Mouse (Mus musculus) lung, postnatal 0 days (tissue): ENCODE data around the gene Nfia. TPM values are rescaled to one million over a fixed set of nuclear protein-coding genes. Genes with fewer than 3 reads are reported as not detected.

Source experiments
- ATAC-seq: fragments of 200-750 bp; cut with Nextera tagmentation; 2 replicates; pipeline ENCODE4 v1.8.0; 2017; ENCODE audit warnings: moderate library complexity
- DNase-seq: peaks from one replicate; pipeline ENCODE4 v3.0.0-alpha.2; 2016; ENCODE audit warnings: low spot score
- H3K27ac ChIP-seq: fragments of 300-500 bp; sonication (generic); 2 replicates; pipeline ENCODE4 v1.5.1; 2014; ENCODE audit warnings: antibody characterized with exemption, mild to moderate bottlenecking, low read length, mixed read lengths
- H3K27me3 ChIP-seq: fragments of 300-500 bp; sonication (generic); replicated peaks from 2 replicates; pipeline ENCODE4 v1.6.1; 2014; ENCODE audit warnings: low read length, mixed read lengths; ENCODE audit not compliant: insufficient read depth
- H3K36me3 ChIP-seq: fragments of 300-500 bp; sonication (generic); 2 replicates; pipeline ENCODE4 v1.6.1; 2014; ENCODE audit warnings: low read length, mixed read lengths; ENCODE audit not compliant: insufficient read depth
- H3K4me1 ChIP-seq: fragments of 300-500 bp; sonication (generic); 2 replicates; pipeline ENCODE4 v1.6.1; 2014; ENCODE audit warnings: antibody characterized with exemption, low read depth, low read length, mixed read lengths; ENCODE audit not compliant: insufficient read depth
- H3K4me2 ChIP-seq: fragments of 300-500 bp; sonication (generic); replicated peaks from 2 replicates; pipeline ENCODE4 v1.6.1; 2014; ENCODE audit warnings: low read depth, mild to moderate bottlenecking, low read length, moderate library complexity, mixed read lengths
- H3K4me3 ChIP-seq: fragments of 300-500 bp; sonication (generic); 2 replicates; pipeline ENCODE4 v1.5.1; 2014; ENCODE audit warnings: low read depth, low read length
- H3K9ac ChIP-seq: fragments of 300-500 bp; sonication (generic); replicated peaks from 2 replicates; pipeline ENCODE4 v1.6.1; 2014; ENCODE audit warnings: low read depth, mild to moderate bottlenecking
- H3K9me3 ChIP-seq: fragments of 300-500 bp; sonication (generic); 2 replicates; pipeline ENCODE4 v1.6.1; 2016; ENCODE audit warnings: low read length, mixed read lengths
- CTCF ChIP-seq: IDR thresholded peaks from 2 replicates; pipeline ENCODE4 v1.5.1; 2016; ENCODE audit warnings: antibody characterized with exemption, mild to moderate bottlenecking
- EP300 ChIP-seq: IDR thresholded peaks from 2 replicates; pipeline ENCODE4 v1.6.1; 2016; ENCODE audit warnings: antibody characterized with exemption, mild to moderate bottlenecking, control low read depth
- WGBS: fragments of 180-500 bp; shearing (Covaris S2); extraction: QIAGEN DNeasy Blood & Tissue Kit; methylation state at CpG from one replicate; pipeline ENCODE4 v1.1.7; 2014; 5-methylcytosine and 5-hydroxymethylcytosine counted together
- polyA plus RNA-seq: library from polyadenylated mRNA; unstranded; fragments of >200 nt; fragmentation: Nextera tagmentation; extraction: Ambion mirVana; gene quantifications from 2 replicates; pipeline ENCODE4 v1.2.1, GENCODE M21; 2015

Nfia gene
- polyA plus RNA-seq, 1 experiment from 2014 or later, result 40.5 TPM

DNA sequence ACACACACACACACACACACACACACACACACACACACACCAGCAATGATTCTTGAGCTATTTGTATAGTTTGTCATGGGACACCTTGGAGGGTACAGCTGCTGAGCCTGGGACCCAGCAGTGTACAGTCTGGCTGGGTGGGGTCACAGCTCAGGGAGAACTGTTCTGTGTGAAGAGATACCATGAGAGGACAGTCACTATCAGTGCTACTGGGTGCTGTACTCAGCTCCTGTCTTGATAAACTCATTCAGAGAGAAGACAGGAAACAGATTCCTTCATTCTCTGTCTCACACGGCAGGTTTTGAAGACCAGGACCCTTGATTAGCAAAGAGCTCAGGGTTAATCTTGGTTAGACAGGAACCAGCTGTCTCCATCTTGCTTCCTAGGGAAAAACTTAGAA, 326.1 kb downstream of the Nfia start:
- no peaks in the 10 kb centered on the region for H3K4me1 ChIP-seq
- DNase-seq (no peak), ATAC-seq (no peak)
- no peak overlapping the region for H3K4me2 ChIP-seq
- no peak overlapping the region for H3K9ac ChIP-seq
- WGBS, result 18% methylated on average over 1 of the region's 1 CpGs
- H3K36me3 ChIP-seq, result no peaks in the 10 kb centered on the region
- H3K9me3 ChIP-seq, result no peaks in the 10 kb centered on the region
- H3K27me3 ChIP-seq, result no peaks in the 10 kb centered on the region
- TF ChIP-seq EP300 (no peak), CTCF (no peak)
- no peak overlapping the region for H3K27ac ChIP-seq
- no peak overlapping the region for H3K4me3 ChIP-seq

DNA sequence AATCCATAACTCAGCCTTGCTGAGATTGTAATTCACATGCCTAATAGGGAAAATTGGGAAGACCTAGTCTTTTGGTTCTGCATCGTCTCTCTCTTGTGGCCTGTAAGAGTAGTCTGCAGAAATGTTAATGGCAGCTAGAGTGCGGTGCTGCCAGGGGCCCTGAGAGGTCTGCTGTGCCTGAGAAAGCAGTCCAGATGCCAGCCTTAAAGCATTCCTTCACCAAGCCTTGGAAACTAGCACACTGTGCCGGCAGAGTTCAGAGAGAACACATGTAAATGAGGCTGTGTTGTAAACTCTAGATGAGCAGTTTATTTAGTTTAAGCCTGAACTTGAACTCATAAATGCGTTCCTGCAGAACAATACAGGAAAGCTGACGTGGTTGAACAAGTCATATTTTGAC, 326.9 kb downstream of the Nfia start:
- Histone ChIP-seq H3K36me3 (no peaks in the 10 kb centered on the region), H3K4me3 (no peak overlapping the region), H3K9me3 (no peaks in the 10 kb centered on the region), H3K4me1 (no peaks in the 10 kb centered on the region), H3K27ac (no peak overlapping the region), H3K27me3 (no peaks in the 10 kb centered on the region), H3K4me2 (no peak overlapping the region), H3K9ac (no peak overlapping the region)
- DNase-seq (no peak), ATAC-seq (no peak)
- TF ChIP-seq EP300, result no peak
- no peak for TF ChIP-seq CTCF
- WGBS, result 71% methylated on average over 5 of the region's 5 CpGs

DNA sequence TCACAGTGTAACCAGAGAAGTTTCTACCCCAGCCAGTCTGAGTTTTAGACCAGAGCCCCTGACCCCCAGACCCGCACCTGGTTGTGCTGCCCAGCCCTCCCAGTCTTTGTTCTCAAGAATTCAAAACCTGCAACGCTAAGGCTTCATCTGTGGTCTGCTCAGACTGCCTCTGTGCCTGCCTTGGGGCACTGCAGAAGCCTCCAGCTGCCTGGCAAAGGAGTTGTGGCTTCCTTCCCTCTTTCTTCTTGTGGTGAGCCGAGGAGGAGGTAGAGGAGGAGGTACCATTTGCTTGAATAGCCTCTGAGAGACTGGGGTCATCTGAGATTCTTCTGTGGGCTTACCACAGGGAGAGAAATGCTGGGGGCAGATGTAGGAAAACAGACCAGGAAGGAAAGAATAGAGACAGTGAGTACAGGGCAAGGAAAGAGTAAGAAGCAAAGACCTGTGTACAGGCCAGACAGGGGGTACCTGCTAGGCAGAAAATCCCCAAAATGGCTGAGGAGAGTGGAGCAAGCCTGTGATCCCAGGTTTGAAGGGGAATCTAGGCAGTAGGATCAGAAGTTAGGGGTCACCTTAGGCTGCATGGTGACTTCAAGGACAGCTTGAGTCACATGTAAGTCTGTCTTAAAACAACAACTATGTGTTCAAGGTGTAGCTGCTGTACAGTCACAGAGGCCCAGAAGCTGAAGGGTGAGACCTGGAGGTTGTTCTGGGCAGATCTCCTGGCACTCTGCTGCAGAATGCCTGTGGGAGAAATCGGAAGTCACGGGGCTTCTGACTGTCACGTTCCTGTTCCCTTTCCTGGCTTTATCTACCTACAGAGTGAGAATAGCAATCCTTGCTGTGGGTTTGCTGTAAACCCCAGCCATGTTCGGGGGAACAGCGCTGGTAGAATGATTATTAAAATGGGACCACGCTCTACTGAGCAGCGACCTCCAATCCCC, 328.9 kb downstream of the Nfia start:
- Histone ChIP-seq H3K4me2 (no peak overlapping the region), H3K27ac (no peak overlapping the region), H3K27me3 (no peaks in the 10 kb centered on the region), H3K36me3 (no peaks in the 10 kb centered on the region), H3K4me3 (no peak overlapping the region), H3K4me1 (peaks cover 4% of the 10 kb centered on the region), H3K9me3 (no peaks in the 10 kb centered on the region), H3K9ac (no peak overlapping the region)
- TF ChIP-seq EP300 (no peak), CTCF (no peak)
- 55% methylated on average over 10 of the region's 10 CpGs for WGBS
- ATAC-seq, result no peak
- no peak for DNase-seq

DNA sequence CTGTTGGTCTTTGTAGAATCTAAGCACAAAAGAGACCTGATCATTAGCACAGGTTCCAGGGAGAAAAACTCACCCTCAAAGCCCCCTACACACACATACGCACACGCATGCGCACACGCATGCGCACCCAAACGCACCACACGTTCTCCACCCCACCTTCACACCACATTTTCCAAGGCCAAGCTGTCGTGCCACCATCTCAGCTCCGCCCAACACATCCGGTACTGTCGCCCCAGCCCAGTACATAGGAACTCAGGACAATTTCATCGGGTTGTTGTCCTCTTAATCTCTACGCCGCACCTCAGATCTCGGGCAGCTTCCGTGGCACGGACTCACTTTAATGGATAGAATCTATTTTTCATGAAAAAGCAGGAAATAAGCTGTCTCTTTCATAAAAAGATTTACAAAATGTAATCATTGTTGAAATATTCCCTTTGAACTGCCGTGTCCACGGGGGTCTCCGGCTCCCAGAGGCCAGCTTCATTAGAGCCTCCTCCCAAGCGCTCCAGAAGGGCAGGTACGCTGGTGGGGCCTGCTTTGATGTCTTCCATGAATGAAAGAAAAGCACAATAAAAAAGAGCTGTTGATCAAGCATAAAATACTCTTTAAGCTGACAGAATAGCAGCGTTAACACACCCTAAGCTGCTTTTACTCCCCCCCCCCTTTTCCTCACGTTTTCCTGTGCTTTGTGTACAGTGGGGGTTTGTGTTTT, 330.2 kb downstream of the Nfia start:
- peak; percentile 57 for ATAC-seq
- Histone ChIP-seq H3K27ac (0 out of 2 replicates have a peak overlapping the region, but pooled peaks have one; percentile 43), H3K9me3 (no peaks in the 10 kb centered on the region), H3K4me3 (no peak overlapping the region), H3K36me3 (no peaks in the 10 kb centered on the region), H3K4me2 (peak overlapping the region; percentile 25; the same call in 1 of the 2 replicates), H3K4me1 (peaks cover 8% of the 10 kb centered on the region), H3K27me3 (no peaks in the 10 kb centered on the region), H3K9ac (no peak overlapping the region)
- no peak for DNase-seq
- TF ChIP-seq CTCF, result no peak
- TF ChIP-seq EP300, result no peak
- 64% methylated on average over 24 of the region's 24 CpGs for WGBS

DNA sequence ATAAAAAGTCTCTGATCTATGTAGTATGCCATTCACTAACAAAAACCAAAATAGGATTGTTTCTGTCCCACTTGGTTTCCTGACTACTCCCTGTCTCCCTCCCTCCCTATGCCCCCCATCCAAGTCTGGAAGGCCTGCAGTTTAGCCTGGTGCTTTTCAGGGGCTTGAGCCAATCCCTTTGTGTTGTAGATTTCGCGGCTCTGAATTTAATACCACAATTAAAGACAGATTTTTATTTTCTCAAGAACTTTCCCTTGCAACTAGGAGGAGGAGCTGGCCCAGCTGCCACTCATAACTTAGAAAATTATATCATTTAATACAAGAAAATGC, 330.8 kb downstream of the Nfia start:
- H3K27ac ChIP-seq, result 0 out of 2 replicates have a peak overlapping the region, but pooled peaks have one; percentile 43

DNA sequence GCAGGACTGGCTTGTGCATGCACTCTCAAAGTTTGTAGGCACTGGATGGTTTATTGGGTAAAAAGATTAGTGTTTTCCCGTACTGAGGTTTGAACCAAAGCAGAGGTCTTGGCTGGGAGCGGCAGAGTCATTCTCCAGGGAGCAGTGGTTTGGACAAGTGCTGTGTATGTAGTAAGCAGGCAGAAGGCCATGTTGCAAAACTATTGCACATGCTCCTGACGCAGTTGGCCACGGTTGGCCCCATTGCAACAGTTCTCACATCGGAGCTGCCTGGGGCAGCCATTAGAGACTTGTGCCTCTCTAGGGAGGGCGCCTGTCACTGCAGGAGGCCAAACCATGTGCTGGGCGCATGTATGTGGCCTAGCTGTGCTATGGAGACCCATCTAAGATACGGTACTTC, 331.6 kb downstream of the Nfia start:
- H3K9ac ChIP-seq, result no peak overlapping the region
- H3K4me2 ChIP-seq, result no peak overlapping the region
- 71% methylated on average over 8 of the region's 8 CpGs for WGBS
- H3K36me3 ChIP-seq, result no peaks in the 10 kb centered on the region
- no peaks in the 10 kb centered on the region for H3K27me3 ChIP-seq
- H3K27ac ChIP-seq, result no peak overlapping the region
- TF ChIP-seq EP300 (peak; percentile 77), CTCF (no peak)
- H3K4me1 ChIP-seq, result peaks cover 8% of the 10 kb centered on the region
- no peaks in the 10 kb centered on the region for H3K9me3 ChIP-seq
- peak; percentile 85 for DNase-seq
- peak; percentile 47 for ATAC-seq
- H3K4me3 ChIP-seq, result no peak overlapping the region

More for the DNA sequence above, 330.8 kb downstream of the Nfia start:
- TF ChIP-seq EP300 (no peak), CTCF (no peak)
- Histone ChIP-seq H3K36me3 (no peaks in the 10 kb centered on the region), H3K27me3 (no peaks in the 10 kb centered on the region), H3K4me2 (no peak overlapping the region; the same call in 1 of the 2 replicates), H3K4me3 (no peak overlapping the region), H3K4me1 (peaks cover 8% of the 10 kb centered on the region), H3K9me3 (no peaks in the 10 kb centered on the region), H3K9ac (no peak overlapping the region)
- WGBS, result 79% methylated on average over 2 of the region's 2 CpGs
- no peak; the same call in 1 of the 2 replicates for ATAC-seq
- no peak for DNase-seq
